Mouse (Mus musculus): ENCODE measurements around the gene Lce1m.
A peak's percentile ranks its signal among the peaks of the same experiment; 100 is the strongest.
"Not testable (repeated sequence)": the region's sequence is repeated elsewhere in the genome, so short reads cannot be mapped to it uniquely, and the experiment has no call there.

The Lce1m gene

GRCm38 (mm10) chr3:93018960-93019359, at the start of gene Lce1m:
Lce1m (minus strand) TSS chr3:93019060.
- DNase-seq (ENCODE audit: extremely low spot score, low read depth, low spot score): no peak

GRCm38 (mm10) chr3:93068523-93068922, 49.7 kb upstream of the Lce1m start, which contains the start of gene Gm4858:
Gm4858 (plus strand) TSS chr3:93068823.
- DNase-seq (ENCODE audit: extremely low spot score, low read depth, low spot score): not testable (repeated sequence)

DNA sequence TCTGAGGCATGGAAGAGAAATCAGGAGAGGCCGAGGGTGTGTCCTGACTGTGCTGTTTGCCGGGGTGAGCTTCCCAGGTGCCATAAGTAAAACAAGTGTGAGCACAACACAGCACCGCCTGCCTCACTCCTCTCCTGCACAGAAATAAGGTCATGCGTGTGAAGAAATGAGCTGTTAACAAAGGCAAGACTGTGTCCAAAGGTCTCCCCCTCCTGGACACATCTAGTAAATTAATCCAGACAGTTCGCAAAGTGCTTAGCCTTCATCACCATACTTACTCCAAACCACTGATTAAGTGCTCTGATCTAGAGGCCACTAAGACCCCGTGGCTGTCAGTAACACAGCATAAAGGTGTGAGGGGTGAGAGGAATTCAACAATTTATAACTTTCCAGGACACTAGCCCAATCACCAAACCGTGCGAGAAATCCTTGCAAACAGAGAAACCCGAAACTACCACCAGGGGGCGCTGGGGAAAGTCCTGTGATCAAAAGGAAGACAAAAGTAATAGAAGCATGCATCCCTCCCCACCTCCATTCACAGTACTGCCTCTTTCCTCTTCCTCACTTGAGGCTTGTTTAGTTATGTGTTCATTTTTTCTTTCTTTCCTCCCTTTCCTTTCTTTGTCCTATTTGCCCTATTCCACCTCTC, 34.1 kb upstream of the Lce1m start:
- DNase-seq (ENCODE audit: extremely low spot score, low read depth, low spot score): no peak

- DNase-seq (ENCODE audit: extremely low spot score, low read depth, low spot score): no peak
Measured at GRCm38 (mm10) chr3:93050182-93050581, 31.3 kb upstream of the Lce1m start.

GRCm38 (mm10) chr3:93031450-93031849, 12.6 kb upstream of the Lce1m start:
- no peak for DNase-seq (ENCODE audit: extremely low spot score, low read depth, low spot score)

- no peak for DNase-seq (ENCODE audit: extremely low spot score, low read depth, low spot score)
Measured at GRCm38 (mm10) chr3:93025486-93025885, 6.6 kb upstream of the Lce1m start.

DNA sequence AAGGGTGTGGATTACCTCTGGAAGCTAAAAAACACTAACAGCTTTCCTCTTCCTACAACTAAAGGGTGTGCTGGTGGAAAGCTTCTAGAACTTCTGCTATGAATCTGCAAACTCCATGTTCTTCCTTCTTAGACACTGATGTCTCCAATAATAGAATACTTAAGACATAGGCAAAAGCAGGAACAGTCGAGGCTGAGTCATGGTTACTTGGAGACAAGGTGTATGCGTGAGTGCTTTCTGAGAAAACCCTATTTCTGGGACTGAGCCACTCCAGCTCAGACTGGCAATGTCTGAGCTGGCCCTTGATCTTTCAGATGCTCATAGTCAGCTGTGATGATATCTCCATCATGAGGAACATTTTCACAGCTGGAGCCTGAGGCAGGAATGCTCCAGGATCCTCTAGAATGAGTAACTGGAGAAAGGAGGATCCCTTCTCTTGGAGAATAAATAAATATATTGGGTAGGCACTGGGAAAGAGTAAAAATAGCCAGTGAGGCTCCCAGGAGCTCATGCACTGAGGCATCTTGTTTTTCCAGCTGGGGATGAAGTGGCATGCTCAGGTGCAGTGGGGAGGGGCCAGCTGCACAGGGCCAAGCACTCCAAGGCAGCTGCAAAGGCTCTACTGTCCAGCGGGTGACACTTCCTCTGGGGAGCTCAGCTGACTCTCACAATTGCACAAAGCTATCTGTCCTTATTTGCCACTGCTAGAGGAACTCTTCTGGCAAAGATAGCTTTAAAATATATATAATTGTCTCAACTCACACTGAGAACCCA, 4.7 kb upstream of the Lce1m start:
- no peak for DNase-seq (ENCODE audit: extremely low spot score, low read depth, low spot score)

GRCm38 (mm10) chr3:93021171-93021570, 2.3 kb upstream of the Lce1m start:
- no peak for DNase-seq (ENCODE audit: extremely low spot score, low read depth, low spot score)

DNA sequence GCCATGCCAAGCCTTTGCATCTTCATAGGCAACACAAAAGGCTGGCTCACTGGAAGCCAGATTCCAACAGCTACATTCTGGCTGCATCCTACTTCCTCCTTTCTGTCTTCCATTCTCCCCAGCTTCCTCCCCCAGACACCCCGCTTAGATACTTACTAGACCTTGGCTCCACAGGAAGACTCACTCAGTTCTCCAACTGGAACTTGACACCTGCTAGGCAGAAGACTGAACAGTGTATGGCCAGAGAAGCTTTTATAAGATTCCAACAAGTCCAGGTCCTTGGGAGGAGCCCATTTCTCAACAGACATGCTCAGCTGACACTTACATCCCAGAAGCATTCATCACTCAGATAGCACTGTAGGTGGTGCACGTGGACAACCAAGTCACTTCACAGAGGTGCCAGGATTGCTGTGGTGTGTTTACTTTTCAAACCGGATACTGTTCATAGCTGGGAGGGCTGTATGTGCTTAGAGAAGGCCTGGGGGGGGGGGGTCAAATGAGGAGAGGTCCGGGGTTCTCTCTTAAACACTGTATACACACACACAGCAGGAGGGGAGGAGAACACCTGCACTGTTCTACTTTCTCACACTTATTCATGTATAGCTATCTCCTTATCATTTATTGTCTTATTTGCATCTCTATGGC, 3.3 kb downstream of the Lce1m start, which contains the start of gene Crct1:
TSS of gene Crct1 (minus strand) at position 228 of the 645 bp plus-strand sequence.
- no peak for DNase-seq (ENCODE audit: extremely low spot score, low read depth, low spot score)

GRCm38 (mm10) chr3:93014871-93015270, 4.0 kb downstream of the Lce1m start:
- DNase-seq (ENCODE audit: extremely low spot score, low read depth, low spot score): no peak

GRCm38 (mm10) chr3:93014378-93014801, 4.5 kb downstream of the Lce1m start:
- DNase-seq (ENCODE audit: extremely low spot score, low read depth, low spot score): peak; percentile 6

- DNase-seq (ENCODE audit: extremely low spot score, low read depth, low spot score): no peak
Measured at GRCm38 (mm10) chr3:93002843-93003242, 16.0 kb downstream of the Lce1m start.

GRCm38 (mm10) chr3:93000621-93001020, 18.2 kb downstream of the Lce1m start:
- DNase-seq (ENCODE audit: extremely low spot score, low read depth, low spot score): no peak

GRCm38 (mm10) chr3:92998691-92999090, 20.2 kb downstream of the Lce1m start:
- DNase-seq (ENCODE audit: extremely low spot score, low read depth, low spot score): no peak

DNA sequence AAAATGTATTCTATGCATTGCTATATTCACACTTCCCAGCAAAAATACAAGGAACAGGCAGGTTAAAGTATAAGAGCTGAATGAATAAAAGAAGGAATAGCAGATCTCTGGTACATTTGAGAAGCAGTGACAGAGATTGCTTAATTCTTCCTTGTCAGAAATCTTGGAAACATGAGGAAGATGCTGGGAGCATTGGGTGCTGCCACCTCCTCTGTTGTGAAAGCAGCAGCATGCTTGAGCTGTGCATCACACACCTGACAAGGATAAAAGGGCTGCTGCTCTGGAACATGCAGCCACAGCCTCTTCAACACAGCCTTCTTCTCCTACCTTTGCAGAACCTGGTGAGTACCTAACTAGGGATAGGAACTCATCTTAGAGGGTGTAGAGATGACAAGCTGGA, 26.9 kb downstream of the Lce1m start, which contains the start of gene Lce3f:
TSS of gene Lce3f (plus strand) at position 301 of the 400 bp plus-strand sequence.
- DNase-seq (ENCODE audit: extremely low spot score, low read depth, low spot score): no peak

GRCm38 (mm10) chr3:92978484-92978883, 40.4 kb downstream of the Lce1m start:
- DNase-seq (ENCODE audit: extremely low spot score, low read depth, low spot score): no peak
